Mouse (Mus musculus): ENCODE measurements at regions not wholly inside any gene's neighbourhood (a gene's known extent, or its start where the extent isn't known, plus 50 kb on each side); places are given as distances from the start of the nearest gene placed in this dataset.

DNA sequence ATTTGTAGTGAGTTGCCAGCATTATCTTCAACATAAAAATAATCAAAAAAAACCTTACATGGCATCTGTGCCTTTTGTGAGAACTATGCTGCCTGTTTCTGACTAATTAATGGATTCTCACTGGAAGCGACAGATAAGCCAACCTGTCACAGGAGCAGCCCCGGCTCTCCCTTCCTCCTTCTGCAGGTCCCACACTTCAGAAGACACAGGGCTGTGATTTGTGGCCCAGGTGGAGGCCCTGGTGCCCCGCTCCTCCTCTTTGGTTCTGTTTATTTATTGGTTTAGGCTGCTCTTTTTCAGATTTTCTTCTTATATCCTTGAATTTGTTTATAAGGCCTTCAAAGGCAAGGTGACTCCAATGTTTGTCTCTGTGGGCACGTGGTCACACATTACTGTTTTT lies 80.0 kb upstream of the Rasgrp1 start:
- TF ChIP-seq POLR2A (IDR thresholded peaks at IDR 0.05; ENCODE audit: insufficient read depth, low read depth, low read length) (no peak), CTCF (IDR thresholded peaks at IDR 0.05) (no peak)
